Mouse (Mus musculus) heart, embryonic 13.5 days (tissue): ENCODE measurements at regions not wholly inside any gene's neighbourhood (a gene's known extent, or its start where the extent isn't known, plus 50 kb on each side); places are given as distances from the start of the nearest gene placed in this dataset.
"Not testable (repeated sequence)": the region's sequence is repeated elsewhere in the genome, so short reads cannot be mapped to it uniquely, and the experiment has no call there.

Experiments used
- ATAC-seq: fragments of 200-750 bp; cut with Nextera tagmentation; 2 replicates; pipeline ENCODE4 v1.8.0; 2017; ENCODE audit warnings: moderate TSS enrichment; ENCODE audit not compliant: insufficient number of reproducible peaks, low FRiP score, low TSS enrichment; ENCODE audit errors: extremely low read depth
- H3K27ac ChIP-seq: fragments of 300-500 bp; sonication (generic); replicated peaks from 2 replicates; pipeline ENCODE4 v1.5.1; 2015; ENCODE audit warnings: moderate library complexity, mild to moderate bottlenecking, inconsistent platforms
- H3K27me3 ChIP-seq: fragments of 300-500 bp; sonication (generic); replicated peaks from 2 replicates; pipeline ENCODE4 v1.6.1; 2015; ENCODE audit warnings: mild to moderate bottlenecking, inconsistent platforms
- H3K36me3 ChIP-seq: fragments of 300-500 bp; sonication (generic); 2 replicates; pipeline ENCODE4 v1.6.1; 2015; ENCODE audit warnings: mild to moderate bottlenecking, inconsistent platforms
- H3K4me1 ChIP-seq: fragments of 300-500 bp; sonication (generic); 2 replicates; pipeline ENCODE4 v1.6.1; 2015; ENCODE audit warnings: inconsistent platforms
- H3K4me2 ChIP-seq: fragments of 300-500 bp; sonication (generic); 2 replicates; pipeline ENCODE4 v1.6.1; 2015; ENCODE audit warnings: inconsistent platforms, mild to moderate bottlenecking, moderate library complexity
- H3K4me3 ChIP-seq: fragments of 300-500 bp; sonication (generic); 2 replicates; pipeline ENCODE4 v1.5.1; 2015; ENCODE audit warnings: moderate library complexity, mild to moderate bottlenecking, inconsistent platforms
- H3K9ac ChIP-seq: fragments of 300-500 bp; sonication (generic); 2 replicates; pipeline ENCODE4 v1.6.1; 2015; ENCODE audit warnings: inconsistent platforms, mild to moderate bottlenecking, moderate library complexity
- H3K9me3 ChIP-seq: fragments of 300-500 bp; sonication (generic); 2 replicates; pipeline ENCODE4 v1.6.1; 2016; ENCODE audit warnings: inconsistent platforms
- WGBS: fragments of 180-500 bp; shearing (Covaris S2); methylation state at CpG from one replicate; pipeline ENCODE4 v1.1.7; 2015; ENCODE audit warnings: mixed read lengths; 5-methylcytosine and 5-hydroxymethylcytosine counted together

DNA sequence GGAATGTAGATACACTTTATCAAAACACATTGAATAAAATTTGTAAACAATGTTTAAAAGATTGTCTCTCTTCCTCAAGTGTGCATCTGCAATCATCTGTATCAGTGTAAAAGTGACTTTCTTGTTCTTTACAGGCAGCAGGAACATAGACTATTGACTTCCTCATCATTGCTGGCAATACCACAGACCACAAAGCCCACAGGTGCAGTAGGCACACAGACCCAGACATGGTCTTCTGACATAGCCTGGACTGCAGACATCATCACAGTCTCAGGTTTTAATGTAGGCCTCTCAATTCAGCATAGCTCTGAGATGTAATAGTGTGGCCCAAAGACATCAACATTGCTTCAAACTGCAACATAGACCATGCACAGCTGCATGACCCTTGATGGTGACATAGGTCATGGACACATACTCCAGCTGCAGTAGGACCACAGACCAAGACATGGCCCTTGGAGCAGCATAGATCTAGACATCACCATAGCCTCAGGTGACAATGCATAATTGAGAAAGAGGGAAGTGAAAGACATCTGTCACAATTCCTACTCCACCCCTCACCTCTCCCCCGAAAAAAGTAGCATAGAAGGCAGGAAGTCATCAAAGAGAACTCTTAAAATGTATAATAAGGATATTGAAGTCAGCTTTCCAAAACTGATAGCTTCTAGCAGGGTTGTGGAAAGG is 74.1 kb upstream of the Speer2 start:
- no peak overlapping the region for H3K4me3 ChIP-seq

DNA sequence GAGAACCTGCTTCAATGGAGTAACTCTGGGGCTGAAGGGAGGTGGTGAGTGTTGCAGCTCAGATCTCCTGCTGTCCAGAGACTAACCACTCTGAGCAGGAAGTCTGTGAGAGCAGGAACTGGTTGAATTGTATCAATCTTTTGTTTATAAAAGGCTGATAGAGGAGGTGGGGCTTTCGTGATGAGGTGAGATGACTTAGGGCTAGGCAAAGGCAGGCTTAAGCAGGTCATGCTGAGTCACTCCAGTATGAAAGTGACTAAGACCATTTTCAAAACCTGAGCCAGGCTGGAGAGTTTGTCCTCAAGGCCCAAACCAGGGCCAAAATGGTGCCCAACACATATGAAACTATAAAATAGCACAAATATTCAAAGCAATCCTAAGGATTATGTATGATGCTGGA is 80.1 kb upstream of the Speer2 start:
- H3K4me1 ChIP-seq, result no peaks in the 10 kb centered on the region
- WGBS, result 37% methylated on average over 1 of the region's 1 CpGs
- H3K9ac ChIP-seq, result no peak overlapping the region
- no peaks in the 10 kb centered on the region for H3K36me3 ChIP-seq
- H3K27ac ChIP-seq, result no peak overlapping the region
- ATAC-seq, result no peak
- H3K9me3 ChIP-seq, result no peaks in the 10 kb centered on the region
- H3K4me3 ChIP-seq, result no peak overlapping the region
- H3K4me2 ChIP-seq, result no peak overlapping the region
- H3K27me3 ChIP-seq, result no peaks in the 10 kb centered on the region

More for the DNA sequence above, 74.1 kb upstream of the Speer2 start:
- no peak overlapping the region for H3K27ac ChIP-seq
- WGBS, result 50% methylated on average over 1 of the region's 1 CpGs
- no peak overlapping the region for H3K4me2 ChIP-seq
- no peaks in the 10 kb centered on the region for H3K27me3 ChIP-seq
- no peak for ATAC-seq
- H3K9me3 ChIP-seq, result no peaks in the 10 kb centered on the region
- no peak overlapping the region for H3K9ac ChIP-seq
- no peaks in the 10 kb centered on the region for H3K4me1 ChIP-seq
- H3K36me3 ChIP-seq, result no peaks in the 10 kb centered on the region

DNA sequence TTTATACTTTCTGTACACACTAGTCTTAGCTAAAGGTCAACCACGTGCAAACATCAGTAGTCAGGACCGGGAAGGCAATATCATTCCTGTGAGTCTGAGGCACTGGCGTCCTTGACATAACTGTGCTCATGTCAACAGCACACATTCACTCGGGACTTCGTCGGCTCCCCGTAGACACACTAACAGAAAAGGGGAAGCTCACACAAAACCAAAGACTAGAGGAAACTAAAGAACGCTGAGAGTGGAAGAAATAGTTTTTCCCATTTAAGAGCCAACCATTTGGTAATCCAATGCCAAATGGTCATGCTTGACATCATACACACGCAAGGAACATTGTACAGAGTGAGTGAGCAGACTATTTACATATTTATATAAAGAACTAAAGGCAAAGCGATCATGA is 85.2 kb upstream of the Speer2 start:
- H3K36me3 ChIP-seq, result no peaks in the 10 kb centered on the region
- WGBS, result 73% methylated on average over 10 of the region's 10 CpGs
- H3K27me3 ChIP-seq, result no peaks in the 10 kb centered on the region
- no peaks in the 10 kb centered on the region for H3K4me1 ChIP-seq
- no peaks in the 10 kb centered on the region for H3K9me3 ChIP-seq
- no peak overlapping the region for H3K27ac ChIP-seq
- no peak overlapping the region for H3K4me2 ChIP-seq
- H3K4me3 ChIP-seq, result no peak overlapping the region
- ATAC-seq, result no peak
- no peak overlapping the region for H3K9ac ChIP-seq

DNA sequence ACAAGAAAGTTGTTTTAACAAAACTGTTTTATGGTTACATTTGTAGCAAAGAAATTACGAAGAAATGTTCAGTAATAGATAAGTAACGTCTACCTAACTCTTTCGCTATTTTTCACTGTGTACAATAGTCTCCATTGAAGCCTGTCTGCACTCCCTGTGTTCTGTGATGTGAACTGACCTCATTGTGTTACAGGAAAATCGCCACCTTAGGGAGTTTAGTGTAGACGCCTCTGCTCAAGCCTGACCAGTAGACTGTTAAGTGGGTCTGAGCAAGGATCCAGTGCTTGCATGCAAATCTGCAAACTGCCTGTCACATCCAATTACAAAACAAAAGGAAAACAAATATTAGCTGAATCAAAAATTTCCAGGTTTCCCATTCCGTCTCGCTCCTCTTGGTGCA is 85.8 kb upstream of the Speer2 start:
- H3K27ac ChIP-seq, result no peak overlapping the region
- H3K4me1 ChIP-seq, result no peaks in the 10 kb centered on the region
- H3K9ac ChIP-seq, result no peak overlapping the region
- H3K4me2 ChIP-seq, result no peak overlapping the region
- H3K36me3 ChIP-seq, result no peaks in the 10 kb centered on the region
- no peaks in the 10 kb centered on the region for H3K9me3 ChIP-seq
- WGBS, result 76% methylated on average over 7 of the region's 7 CpGs
- H3K27me3 ChIP-seq, result no peaks in the 10 kb centered on the region
- no peak overlapping the region for H3K4me3 ChIP-seq
- ATAC-seq, result no peak

DNA sequence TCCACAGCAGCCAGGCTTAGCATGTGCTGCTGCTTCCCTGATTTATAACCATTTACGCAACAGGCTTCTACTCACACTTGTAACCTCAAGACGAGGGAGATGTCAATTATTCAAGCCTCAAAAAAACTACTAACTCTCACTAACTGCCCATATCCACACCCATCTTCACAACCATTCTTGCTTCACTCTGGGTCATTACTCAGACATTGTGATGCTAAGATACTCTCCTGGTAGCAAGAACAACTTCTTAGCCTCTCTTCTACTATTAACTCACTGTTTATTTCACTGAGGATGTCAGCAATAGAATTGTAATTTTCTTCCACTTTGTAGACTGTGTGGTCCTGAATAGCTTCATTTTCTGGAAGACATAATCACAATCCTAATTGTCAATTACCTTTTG is 88.0 kb upstream of the Speer2 start:
- H3K4me2 ChIP-seq, result no peak overlapping the region
- no peak for ATAC-seq
- no peaks in the 10 kb centered on the region for H3K9me3 ChIP-seq
- no peak overlapping the region for H3K9ac ChIP-seq
- no peaks in the 10 kb centered on the region for H3K36me3 ChIP-seq
- no peaks in the 10 kb centered on the region for H3K27me3 ChIP-seq
- WGBS, result 76% methylated on average over 2 of the region's 2 CpGs
- H3K27ac ChIP-seq, result no peak overlapping the region
- H3K4me3 ChIP-seq, result no peak overlapping the region
- no peaks in the 10 kb centered on the region for H3K4me1 ChIP-seq

DNA sequence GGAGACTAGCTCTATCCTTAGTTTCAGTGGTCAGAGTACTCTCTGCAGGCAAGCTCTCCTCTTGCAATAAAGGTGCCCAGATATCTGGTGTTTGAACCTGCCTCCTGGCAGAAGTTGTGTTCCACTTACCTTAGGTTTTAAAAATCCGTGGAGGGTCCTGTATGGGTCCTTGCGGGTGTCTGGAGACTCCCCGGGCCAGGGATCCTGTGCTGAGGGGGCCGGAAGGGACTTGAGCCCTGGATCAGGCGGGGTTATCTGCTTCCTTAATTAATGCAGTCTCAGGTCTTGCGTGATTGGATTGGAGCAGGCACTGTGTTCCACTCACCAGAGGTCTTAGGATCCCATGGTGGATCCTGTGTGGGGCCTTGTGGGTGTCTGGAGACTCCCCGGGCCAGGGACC is 103.0 kb upstream of the Speer2 start:
- WGBS, result 79% methylated on average over 7 of the region's 7 CpGs
- H3K4me3 ChIP-seq, H3K9me3 ChIP-seq: not testable (repeated sequence)

DNA sequence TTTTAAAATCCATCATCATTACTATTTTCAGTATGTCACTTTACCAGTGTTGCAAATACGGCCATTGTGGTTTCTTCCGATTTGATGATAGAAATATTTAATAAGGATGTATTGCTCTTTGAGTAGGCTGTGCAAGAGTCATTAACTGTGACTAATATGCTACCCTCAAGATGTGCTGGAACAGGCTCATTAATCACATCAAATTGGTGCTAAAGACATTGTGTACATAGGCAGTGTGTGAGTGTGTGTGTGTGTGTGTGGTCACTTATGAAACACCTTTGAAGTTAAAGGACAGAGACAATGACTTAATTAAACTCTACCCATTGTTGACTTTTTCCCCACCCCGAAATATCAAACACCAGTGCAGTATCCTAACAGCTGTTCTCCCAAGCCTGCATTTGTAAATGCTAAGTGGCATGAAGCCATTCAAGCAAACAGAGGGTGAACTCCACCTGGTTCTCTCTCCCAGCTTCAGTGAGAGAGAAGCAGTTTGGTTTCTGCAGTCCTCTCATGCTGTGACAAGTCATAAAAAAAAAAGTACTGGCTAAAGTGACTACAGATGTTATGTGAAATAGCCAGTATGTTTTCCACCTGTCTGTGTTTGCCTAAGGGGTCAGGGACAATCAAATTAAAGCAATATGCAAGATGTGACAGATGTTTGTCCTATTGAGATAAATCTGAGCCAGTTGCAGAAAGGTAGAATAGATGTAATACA is 116.4 kb upstream of the Speer2 start:
- no peak overlapping the region for H3K27ac ChIP-seq
- H3K27me3 ChIP-seq, result no peaks in the 10 kb centered on the region
- no peak overlapping the region for H3K4me3 ChIP-seq
- 78% methylated on average over 3 of the region's 3 CpGs for WGBS
- no peaks in the 10 kb centered on the region for H3K36me3 ChIP-seq
- no peaks in the 10 kb centered on the region for H3K4me1 ChIP-seq
- no peak overlapping the region for H3K4me2 ChIP-seq
- no peak overlapping the region for H3K9ac ChIP-seq
- no peaks in the 10 kb centered on the region for H3K9me3 ChIP-seq
- ATAC-seq, result no peak

More for the DNA sequence above, 103.0 kb upstream of the Speer2 start:
- H3K27ac ChIP-seq, H3K27me3 ChIP-seq, ATAC-seq, H3K36me3 ChIP-seq, H3K4me2 ChIP-seq, H3K9ac ChIP-seq, H3K4me1 ChIP-seq: not testable (repeated sequence)

DNA sequence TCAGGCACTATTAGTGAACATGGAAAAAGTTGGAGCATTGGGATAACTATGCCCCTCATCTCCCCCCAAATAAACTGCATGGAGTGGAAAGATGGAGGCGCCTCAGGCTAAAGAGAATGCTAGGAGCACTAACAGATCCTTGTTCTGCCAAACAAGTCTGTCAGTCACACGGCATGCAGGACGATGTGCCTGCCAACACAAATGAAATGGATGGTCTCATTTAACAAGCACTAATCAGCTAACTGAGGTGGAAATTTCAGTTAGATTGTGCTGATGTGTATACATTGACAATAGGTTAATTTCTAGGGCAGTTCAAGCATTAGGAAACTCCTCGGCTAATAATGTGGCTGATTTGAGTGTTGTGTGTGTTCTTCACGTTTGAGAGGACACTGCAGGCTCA is 120.8 kb upstream of the Speer2 start:
- Histone ChIP-seq H3K27ac (no peak overlapping the region), H3K27me3 (no peaks in the 10 kb centered on the region), H3K4me2 (no peak overlapping the region), H3K9ac (no peak overlapping the region), H3K4me1 (no peaks in the 10 kb centered on the region), H3K9me3 (no peaks in the 10 kb centered on the region), H3K36me3 (no peaks in the 10 kb centered on the region), H3K4me3 (no peak overlapping the region)
- WGBS, result 71% methylated on average over 5 of the region's 5 CpGs
- ATAC-seq, result no peak

DNA sequence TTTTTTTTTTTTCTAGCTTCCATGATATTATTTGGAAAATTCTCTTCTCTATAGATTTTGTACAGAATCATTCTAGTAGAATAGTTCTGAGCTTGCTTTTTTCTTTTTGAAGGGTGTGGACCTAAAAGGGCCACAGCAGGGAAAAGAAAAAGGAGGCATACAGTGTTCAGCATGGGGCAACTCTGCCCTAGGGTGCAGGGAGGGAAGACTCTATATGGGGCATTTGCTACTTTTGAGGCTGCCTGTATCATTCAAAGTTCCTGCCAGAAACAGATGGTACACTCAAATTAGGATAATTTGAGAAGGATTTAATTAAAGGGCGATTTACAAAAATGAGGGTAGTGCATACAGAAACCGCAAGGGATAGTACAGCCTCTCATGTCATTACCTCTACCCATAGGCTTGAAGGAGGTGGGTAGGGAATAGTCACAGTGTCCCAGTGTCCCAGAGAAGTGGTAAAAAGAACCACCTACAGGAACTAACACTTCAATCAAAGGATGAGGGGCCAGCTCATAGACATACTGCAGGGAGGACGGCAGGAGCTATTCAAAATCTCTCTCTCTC is 128.4 kb upstream of the Speer2 start:
- Histone ChIP-seq H3K9ac (no peak overlapping the region), H3K9me3 (no peaks in the 10 kb centered on the region), H3K4me2 (no peak overlapping the region), H3K4me1 (no peaks in the 10 kb centered on the region), H3K27ac (no peak overlapping the region), H3K27me3 (no peaks in the 10 kb centered on the region), H3K4me3 (no peak overlapping the region), H3K36me3 (no peaks in the 10 kb centered on the region)
- no peak for ATAC-seq
- 66% methylated on average over 3 of the region's 3 CpGs for WGBS

DNA sequence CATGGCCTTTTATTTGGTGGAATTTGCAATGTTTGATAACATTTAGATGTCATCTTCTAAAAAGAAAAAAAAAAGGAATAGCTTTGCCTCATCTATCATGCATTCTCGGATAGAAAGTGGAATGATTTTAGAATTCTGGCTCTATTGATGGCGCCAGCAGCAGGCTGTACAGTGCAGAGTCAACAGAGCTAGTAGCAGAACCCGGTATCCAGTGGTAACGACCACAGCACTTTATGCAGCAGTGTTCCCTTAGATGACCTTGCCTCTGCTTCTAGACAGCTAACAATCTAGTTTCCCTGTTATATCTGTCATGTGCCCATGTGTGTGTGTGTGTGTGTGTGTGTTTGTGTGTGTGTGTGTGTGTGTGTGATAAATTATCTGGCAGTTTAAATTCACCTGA is 129.2 kb upstream of the Speer2 start:
- H3K4me2 ChIP-seq, result no peak overlapping the region
- H3K9ac ChIP-seq, result no peak overlapping the region
- H3K9me3 ChIP-seq, result no peaks in the 10 kb centered on the region
- no peak overlapping the region for H3K4me3 ChIP-seq
- 68% methylated on average over 4 of the region's 4 CpGs for WGBS
- no peak for ATAC-seq
- no peaks in the 10 kb centered on the region for H3K27me3 ChIP-seq
- no peak overlapping the region for H3K27ac ChIP-seq
- H3K36me3 ChIP-seq, result no peaks in the 10 kb centered on the region
- H3K4me1 ChIP-seq, result no peaks in the 10 kb centered on the region

DNA sequence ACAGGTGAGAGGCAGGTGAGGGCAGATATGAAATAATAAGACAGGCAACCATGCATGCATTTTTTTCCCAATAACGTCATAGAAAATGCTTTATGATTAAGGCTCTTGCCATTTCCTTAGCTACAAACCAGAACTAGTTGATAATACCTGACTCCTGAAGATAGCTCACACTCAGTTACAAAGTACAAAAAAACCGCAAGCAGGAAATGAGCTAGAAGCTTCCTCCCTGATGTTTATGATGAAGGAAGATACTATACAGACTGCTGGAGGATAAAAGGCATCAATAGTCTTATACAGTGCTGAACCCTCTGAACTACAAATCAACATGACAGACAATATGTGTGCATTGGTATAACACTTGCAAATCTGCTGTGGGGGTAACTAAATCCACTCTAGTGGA is 143.3 kb upstream of the Speer2 start:
- Histone ChIP-seq H3K9me3 (no peaks in the 10 kb centered on the region), H3K4me2 (no peak overlapping the region), H3K9ac (no peak overlapping the region), H3K4me3 (no peak overlapping the region), H3K27me3 (no peaks in the 10 kb centered on the region), H3K36me3 (no peaks in the 10 kb centered on the region), H3K4me1 (no peaks in the 10 kb centered on the region), H3K27ac (no peak overlapping the region)
- ATAC-seq, result no peak
- WGBS, result 70% methylated on average over 2 of the region's 2 CpGs

DNA sequence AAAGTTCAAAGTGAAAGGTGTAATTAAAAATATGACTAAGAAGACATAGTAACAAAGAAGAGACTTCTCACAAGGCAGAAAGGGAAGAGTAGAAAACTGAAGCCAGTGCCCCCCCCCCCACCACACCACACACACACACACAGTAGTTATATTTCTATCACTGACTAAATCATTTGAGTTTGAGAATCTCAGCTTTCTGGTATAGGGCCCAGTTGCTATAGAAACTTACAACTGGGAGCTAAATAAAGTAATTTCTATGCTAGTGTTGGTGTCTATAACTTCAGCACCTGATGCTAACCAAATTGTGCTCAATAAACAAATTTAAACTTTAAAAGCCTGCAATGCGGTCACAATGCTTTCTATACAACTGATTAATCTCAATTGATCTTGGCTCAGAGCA is 153.4 kb upstream of the Speer2 start:
- no peak overlapping the region for H3K27ac ChIP-seq
- 81% methylated on average over 1 of the region's 1 CpGs for WGBS
- H3K4me2 ChIP-seq, result no peak overlapping the region
- no peaks in the 10 kb centered on the region for H3K36me3 ChIP-seq
- no peak overlapping the region for H3K4me3 ChIP-seq
- H3K9me3 ChIP-seq, result no peaks in the 10 kb centered on the region
- ATAC-seq, result no peak
- no peaks in the 10 kb centered on the region for H3K27me3 ChIP-seq
- no peak overlapping the region for H3K9ac ChIP-seq
- no peaks in the 10 kb centered on the region for H3K4me1 ChIP-seq
